Mouse (Mus musculus): ENCODE measurements at regions not wholly inside any gene's neighbourhood (a gene's known extent, or its start where the extent isn't known, plus 50 kb on each side); places are given as distances from the start of the nearest gene placed in this dataset.
"Not testable (repeated sequence)": the region's sequence is repeated elsewhere in the genome, so short reads cannot be mapped to it uniquely, and the experiment has no call there.

DNA sequence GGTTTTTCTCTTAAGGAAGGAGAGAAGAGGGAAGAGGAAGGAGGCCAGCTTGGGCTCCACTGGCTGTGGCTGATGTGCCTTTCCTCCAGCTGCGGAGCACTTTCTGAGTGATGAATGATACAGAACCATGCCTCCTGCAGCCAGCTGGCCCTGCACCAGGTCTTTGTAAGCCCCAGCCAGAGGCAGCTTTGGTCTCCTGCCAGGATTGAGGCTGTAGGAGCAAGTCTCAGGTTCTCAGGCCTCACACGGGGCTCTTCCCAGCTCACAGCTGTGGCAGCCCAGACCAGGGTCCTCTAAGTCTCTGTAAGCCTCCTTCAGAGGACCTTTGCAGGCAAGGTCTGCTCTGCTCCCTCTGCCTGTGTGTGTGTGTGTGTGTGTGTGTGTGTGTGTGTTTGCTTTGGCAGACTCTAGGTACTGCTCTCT is 94.6 kb downstream of the Phlda1 start:
- H3K4me3 ChIP-seq (ENCODE audit: insufficient read depth, low read length), result no peak overlapping the region
- TF ChIP-seq POLR2A (IDR thresholded peaks at IDR 0.05; ENCODE audit: borderline replicate concordance, low read depth, low read length) (no peak), CTCF (IDR thresholded peaks at IDR 0.05; ENCODE audit: low read depth, low read length) (no peak)
- no peak overlapping the region for H3K27ac ChIP-seq (ENCODE audit: insufficient read depth, low read depth, low read length)
- H3K4me1 ChIP-seq (ENCODE audit: control insufficient read depth, insufficient read depth, low read length), result peaks cover 10% of the 10 kb centered on the region; the same call in 1 of the 2 replicates

DNA sequence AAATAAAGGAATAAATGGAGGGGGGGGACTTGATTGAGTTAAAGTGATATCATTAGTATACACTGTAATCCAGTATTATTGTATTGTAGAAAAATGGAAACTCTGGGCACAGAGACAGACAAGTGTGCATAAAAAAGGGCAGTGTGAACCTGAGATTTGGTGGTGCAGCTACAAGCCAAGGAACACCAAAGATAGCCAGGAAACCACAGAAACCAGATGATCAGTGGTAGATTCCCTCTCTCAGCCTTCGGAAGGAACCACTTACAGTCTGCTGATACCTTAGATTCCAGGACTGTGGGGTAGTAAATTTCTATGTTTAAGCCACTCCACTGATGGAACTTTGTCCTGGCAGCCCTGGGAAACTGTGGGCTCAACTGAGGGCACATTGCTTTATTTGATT is 97.1 kb downstream of the Phlda1 start:
- H3K4me1 ChIP-seq (ENCODE audit: control insufficient read depth, insufficient read depth, low read length), result peaks cover 10% of the 10 kb centered on the region; the same call in 1 of the 2 replicates
- no peak overlapping the region for H3K27ac ChIP-seq (ENCODE audit: insufficient read depth, low read depth, low read length)
- TF ChIP-seq POLR2A (IDR thresholded peaks at IDR 0.05; ENCODE audit: borderline replicate concordance, low read depth, low read length), result no peak
- TF ChIP-seq CTCF (IDR thresholded peaks at IDR 0.05; ENCODE audit: low read depth, low read length), result no peak
- H3K4me3 ChIP-seq (ENCODE audit: insufficient read depth, low read length), result no peak overlapping the region

DNA sequence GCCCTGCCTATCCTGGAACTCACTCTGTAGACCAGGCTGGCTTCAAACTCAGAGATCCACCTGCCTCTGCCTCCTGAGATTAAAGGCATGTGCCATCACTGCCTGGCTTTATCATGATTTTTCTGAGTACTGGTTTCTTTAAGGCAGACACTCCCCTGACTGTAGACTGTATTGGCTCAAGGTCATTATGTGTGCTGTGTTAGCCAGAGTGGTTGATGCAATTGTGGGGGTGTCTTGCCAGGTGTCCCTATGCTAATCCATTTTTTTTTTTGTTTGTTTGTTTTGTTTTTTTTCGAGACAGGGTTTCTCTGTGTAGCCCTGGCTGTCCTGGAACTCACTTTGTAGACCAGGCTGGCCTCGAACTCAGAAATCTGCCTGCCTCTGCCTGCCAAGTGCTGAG is 101.3 kb downstream of the Phlda1 start:
- not testable (repeated sequence) for H3K27ac ChIP-seq (ENCODE audit: insufficient read depth, low read depth, low read length); H3K4me3 ChIP-seq (ENCODE audit: insufficient read depth, low read length); H3K4me1 ChIP-seq (ENCODE audit: control insufficient read depth, insufficient read depth, low read length)

DNA sequence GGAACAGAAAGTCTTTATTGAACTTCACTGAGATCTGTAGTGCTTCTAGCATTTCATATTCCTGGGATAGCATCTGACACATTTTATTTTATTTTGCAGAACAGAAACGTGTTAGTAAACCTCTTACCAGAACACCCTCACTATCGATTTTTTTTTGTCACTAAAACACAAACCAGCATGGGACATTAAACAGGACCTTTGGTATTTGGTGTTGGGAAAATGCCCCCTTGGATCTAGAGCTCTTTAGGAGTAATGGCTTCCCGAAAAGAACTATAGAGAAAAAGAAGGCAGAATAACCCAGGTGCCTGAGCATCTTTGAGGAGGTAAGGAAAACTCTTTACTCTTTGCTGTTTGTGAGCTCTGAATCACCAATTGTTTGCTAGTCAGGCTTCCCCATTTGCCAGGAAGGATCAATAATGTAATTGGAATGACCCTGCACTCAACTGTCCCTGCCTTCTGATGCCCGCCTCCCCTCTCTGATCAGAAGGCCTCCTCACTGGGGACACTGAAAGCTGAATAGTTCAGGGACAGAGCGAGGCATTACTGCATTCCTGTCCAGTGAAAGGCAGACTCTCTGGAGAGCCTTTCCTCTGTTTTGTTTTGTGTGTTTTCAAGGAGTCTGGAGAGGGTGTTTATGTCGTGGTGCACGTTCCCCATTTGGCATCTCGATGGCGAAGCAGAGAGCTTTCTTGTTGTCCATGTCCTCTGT is 102.5 kb downstream of the Phlda1 start:
- H3K4me1 ChIP-seq (ENCODE audit: control insufficient read depth, insufficient read depth, low read length), result no peaks in the 10 kb centered on the region
- no peak overlapping the region for H3K4me3 ChIP-seq (ENCODE audit: insufficient read depth, low read length)
- no peak overlapping the region for H3K27ac ChIP-seq (ENCODE audit: insufficient read depth, low read depth, low read length)
- TF ChIP-seq CTCF (IDR thresholded peaks at IDR 0.05; ENCODE audit: low read depth, low read length) (no peak), POLR2A (IDR thresholded peaks at IDR 0.05; ENCODE audit: borderline replicate concordance, low read depth, low read length) (no peak)

DNA sequence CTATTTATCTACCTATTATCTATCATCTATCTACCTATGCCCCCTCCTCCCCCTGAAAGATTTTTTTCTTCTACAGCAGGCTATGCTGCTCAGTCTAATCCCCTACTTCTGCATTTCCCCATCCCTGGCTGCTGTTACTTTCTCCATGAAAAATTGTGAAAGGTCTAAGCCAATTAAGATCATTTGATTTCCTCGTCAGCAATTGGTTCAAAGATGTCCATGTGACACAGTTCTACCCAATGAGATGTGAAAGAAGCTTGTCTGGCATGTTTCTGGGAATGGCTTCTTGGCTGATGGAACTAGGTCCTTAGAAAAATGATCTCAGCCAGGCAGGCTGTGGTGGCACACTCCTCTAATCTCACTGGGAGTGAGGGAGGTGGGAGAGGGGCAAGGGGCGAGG is 103.8 kb downstream of the Phlda1 start:
- no peaks in the 10 kb centered on the region for H3K4me1 ChIP-seq (ENCODE audit: control insufficient read depth, insufficient read depth, low read length)
- no peak overlapping the region for H3K4me3 ChIP-seq (ENCODE audit: insufficient read depth, low read length)
- TF ChIP-seq POLR2A (IDR thresholded peaks at IDR 0.05; ENCODE audit: borderline replicate concordance, low read depth, low read length) (no peak), CTCF (IDR thresholded peaks at IDR 0.05; ENCODE audit: low read depth, low read length) (no peak)
- no peak overlapping the region for H3K27ac ChIP-seq (ENCODE audit: insufficient read depth, low read depth, low read length)

DNA sequence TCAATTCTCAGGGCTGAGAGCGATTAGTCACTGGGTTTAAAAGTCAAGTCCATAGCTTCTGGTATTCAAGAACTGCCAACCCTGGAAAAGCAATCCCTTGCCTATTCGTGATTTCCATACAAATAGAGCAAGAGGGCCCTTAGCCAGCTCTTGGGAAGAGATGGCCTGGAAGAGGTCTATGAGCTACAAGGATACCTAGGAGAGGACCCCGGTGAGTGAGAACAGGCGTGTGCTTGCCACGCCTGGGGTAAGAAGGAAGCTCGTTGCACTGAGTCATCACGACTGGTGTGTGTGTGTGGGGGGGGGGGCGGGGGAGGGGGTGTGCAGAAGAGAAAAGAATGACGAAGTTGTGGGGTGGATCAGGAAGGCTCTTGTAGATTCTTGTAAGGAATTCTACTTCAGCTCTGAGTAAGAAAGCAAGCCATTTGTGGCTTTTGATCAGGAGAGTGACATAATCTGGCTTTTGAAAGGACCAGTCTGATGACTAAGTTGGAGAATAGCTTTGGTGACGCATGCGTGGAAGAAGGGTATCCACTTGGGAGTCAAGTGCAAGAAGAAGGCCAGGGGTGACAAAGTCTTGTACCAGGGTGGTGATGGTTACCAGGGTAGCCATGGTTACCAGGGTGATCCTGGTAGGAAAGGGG is 113.7 kb downstream of the Phlda1 start:
- Histone ChIP-seq H3K27ac (ENCODE audit: insufficient read depth, low read depth, low read length) (no peak overlapping the region), H3K4me1 (ENCODE audit: control insufficient read depth, insufficient read depth, low read length) (peaks cover 8% of the 10 kb centered on the region), H3K4me3 (ENCODE audit: insufficient read depth, low read length) (no peak overlapping the region)
- TF ChIP-seq POLR2A (IDR thresholded peaks at IDR 0.05; ENCODE audit: borderline replicate concordance, low read depth, low read length) (no peak), CTCF (IDR thresholded peaks at IDR 0.05; ENCODE audit: low read depth, low read length) (no peak)

DNA sequence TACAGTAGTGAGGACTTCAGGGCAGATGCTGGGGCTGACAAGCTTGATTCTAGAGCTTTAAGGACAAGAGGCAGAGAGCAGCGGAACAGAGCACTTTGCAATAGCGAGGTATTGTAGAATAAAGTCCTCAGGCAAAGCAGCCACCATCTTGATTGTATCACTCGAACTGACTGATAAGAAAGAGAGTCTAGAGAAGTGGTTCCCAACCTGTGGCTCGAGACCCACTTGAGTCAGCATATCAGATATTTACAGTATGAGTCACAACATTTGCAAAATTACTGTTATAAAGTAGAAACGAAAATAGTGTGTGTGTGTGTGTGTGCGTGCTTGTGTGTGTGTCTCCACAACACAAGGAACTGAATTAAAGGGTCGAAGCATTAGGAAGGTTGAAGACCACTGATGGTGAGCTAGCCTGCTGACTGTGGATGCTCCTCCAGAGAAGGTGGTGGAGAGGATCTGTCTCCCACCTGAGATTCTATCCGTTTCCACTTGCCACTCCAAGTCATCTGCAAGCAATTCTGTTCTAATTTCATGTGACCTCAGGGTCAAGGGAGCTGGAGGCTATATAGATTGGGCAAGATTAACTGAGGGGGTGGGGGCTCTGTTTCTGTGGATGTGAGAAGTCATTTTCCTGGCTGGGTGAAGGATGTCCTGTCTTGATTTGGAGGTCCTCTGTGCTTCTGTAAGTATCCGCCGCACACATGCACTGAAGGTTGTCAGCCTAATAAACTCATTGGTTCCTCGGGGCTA is 115.0 kb downstream of the Phlda1 start:
- no peak for TF ChIP-seq POLR2A (IDR thresholded peaks at IDR 0.05; ENCODE audit: borderline replicate concordance, low read depth, low read length)
- no peak for TF ChIP-seq CTCF (IDR thresholded peaks at IDR 0.05; ENCODE audit: low read depth, low read length)
- no peak overlapping the region for H3K27ac ChIP-seq (ENCODE audit: insufficient read depth, low read depth, low read length)

DNA sequence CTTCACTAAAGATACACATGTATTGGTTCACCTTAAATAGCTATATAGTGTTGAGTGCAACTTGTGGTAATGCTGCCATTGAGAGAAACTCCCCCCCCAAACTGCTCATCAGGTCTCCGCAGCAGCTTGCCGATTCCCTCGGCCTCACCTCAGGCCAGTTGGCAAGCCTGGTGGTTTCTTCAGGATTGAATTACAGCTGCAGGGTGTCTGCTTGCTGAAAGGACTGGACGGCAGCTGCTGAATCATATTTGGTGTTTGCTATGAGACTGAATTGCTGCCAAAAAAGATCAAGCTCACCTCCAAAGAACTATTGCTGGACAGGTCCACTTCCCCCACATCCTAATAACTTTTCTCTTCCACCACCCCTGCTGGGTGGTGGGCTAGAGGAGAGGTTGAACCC is 116.7 kb downstream of the Phlda1 start:
- Histone ChIP-seq H3K4me1 (ENCODE audit: control insufficient read depth, insufficient read depth, low read length) (peaks cover 8% of the 10 kb centered on the region), H3K4me3 (ENCODE audit: insufficient read depth, low read length) (no peak overlapping the region), H3K27ac (ENCODE audit: insufficient read depth, low read depth, low read length) (no peak overlapping the region)
- no peak for TF ChIP-seq POLR2A (IDR thresholded peaks at IDR 0.05; ENCODE audit: borderline replicate concordance, low read depth, low read length)
- TF ChIP-seq CTCF (IDR thresholded peaks at IDR 0.05; ENCODE audit: low read depth, low read length), result no peak

More for the DNA sequence above, 115.0 kb downstream of the Phlda1 start:
- Histone ChIP-seq H3K4me1 (ENCODE audit: control insufficient read depth, insufficient read depth, low read length) (peaks cover 8% of the 10 kb centered on the region), H3K4me3 (ENCODE audit: insufficient read depth, low read length) (no peak overlapping the region)

DNA sequence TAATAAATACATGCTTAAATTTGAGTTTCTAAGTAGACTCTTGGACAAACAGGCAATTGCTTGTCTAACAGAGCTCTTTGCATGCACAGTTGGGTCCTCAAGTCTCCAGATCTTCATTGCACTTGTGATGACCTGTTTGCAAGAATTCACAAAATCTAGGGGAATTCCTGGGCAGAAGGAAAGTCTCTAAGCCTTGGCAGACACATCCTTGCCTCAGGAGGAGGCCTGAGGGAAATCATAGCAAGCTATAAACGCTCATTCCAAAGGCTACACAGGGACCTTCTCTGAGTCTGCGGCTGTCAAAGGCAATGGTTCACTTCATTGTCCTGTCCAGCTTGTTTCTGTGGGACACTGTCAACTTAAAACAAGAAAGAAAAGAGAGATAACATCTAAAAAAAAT is 117.9 kb downstream of the Phlda1 start:
- TF ChIP-seq POLR2A (IDR thresholded peaks at IDR 0.05; ENCODE audit: borderline replicate concordance, low read depth, low read length), result no peak
- TF ChIP-seq CTCF (IDR thresholded peaks at IDR 0.05; ENCODE audit: low read depth, low read length), result no peak
- Histone ChIP-seq H3K4me1 (ENCODE audit: control insufficient read depth, insufficient read depth, low read length) (peaks cover 8% of the 10 kb centered on the region), H3K4me3 (ENCODE audit: insufficient read depth, low read length) (no peak overlapping the region), H3K27ac (ENCODE audit: insufficient read depth, low read depth, low read length) (no peak overlapping the region)

DNA sequence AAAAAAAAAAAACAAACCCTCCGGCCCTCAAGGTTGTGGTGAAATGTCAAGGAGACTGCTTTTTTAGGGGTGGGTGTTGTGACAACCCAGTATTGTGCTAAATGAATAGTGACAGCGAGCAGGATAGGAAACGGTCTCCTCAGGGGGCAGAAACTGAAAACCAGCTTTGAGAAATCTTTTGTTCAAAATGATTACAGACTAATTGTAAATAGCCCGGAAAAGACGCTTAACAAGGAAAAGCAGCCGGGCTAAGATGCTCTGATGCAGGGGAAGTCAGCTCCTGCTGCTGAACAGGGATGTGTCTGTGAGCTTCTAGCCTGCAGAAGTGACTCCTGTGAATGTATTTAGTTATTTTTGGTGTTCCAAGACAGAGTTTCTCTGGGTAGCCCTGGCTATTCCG is 118.5 kb downstream of the Phlda1 start:
- TF ChIP-seq CTCF (IDR thresholded peaks at IDR 0.05; ENCODE audit: low read depth, low read length) (no peak), POLR2A (IDR thresholded peaks at IDR 0.05; ENCODE audit: borderline replicate concordance, low read depth, low read length) (no peak)
- no peak overlapping the region for H3K4me3 ChIP-seq (ENCODE audit: insufficient read depth, low read length)
- H3K4me1 ChIP-seq (ENCODE audit: control insufficient read depth, insufficient read depth, low read length), result peaks cover 5% of the 10 kb centered on the region
- H3K27ac ChIP-seq (ENCODE audit: insufficient read depth, low read depth, low read length), result no peak overlapping the region

Measured in bone marrow macrophage, adult 2 months (primary cell).